ENCODE assay signal across 34 mouse cellular contexts in genomic region chr4:123803642-123804041, GRCm38 (mm10). TPM values are rescaled to one million over a fixed set of nuclear protein-coding genes. Genes with fewer than 3 reads are reported as not detected.
DNase-seq lines count a peak whose midpoint lies in the region; ATAC-seq and TF ChIP-seq lines count a peak whose summit lies in the region.
"Had no signal": no experiment of that assay in that cellular context is flagged by ENCODE, and none has a peak within 500 bp of the region (broad histone marks: within the 10 kb centered on the region; RNA-seq: fewer than 3 reads in every experiment).

No protein-coding gene starts in this region.

- ATAC-seq in kidney, embryonic 16.5 days (ENCODE audit: low FRiP score, low TSS enrichment), result no peak
- ATAC-seq in forebrain, embryonic 16.5 days, result no peak
- ATAC-seq in hindbrain, embryonic 13.5 days (ENCODE audit: low FRiP score), result no peak
- ATAC-seq: forebrain, postnatal 0 days; liver, embryonic 12.5 days had no signal

- H3K27ac ChIP-seq in kidney, embryonic 16.5 days (ENCODE audit: low read length), result no peak overlapping the region
- H3K27ac ChIP-seq in forebrain, embryonic 16.5 days (ENCODE audit: low read length), result no peak overlapping the region
- no peak overlapping the region for H3K27ac ChIP-seq in hindbrain, embryonic 13.5 days
- H3K27ac ChIP-seq: forebrain, embryonic 10.5 days; heart, adult 2 months; hindbrain, embryonic 15.5 days; limb, embryonic 13.5 days; liver, embryonic 12.5 days; midbrain, embryonic 12.5 days had no signal

- no peaks in the 10 kb centered on the region for H3K27me3 ChIP-seq in myocyte (ENCODE audit: control insufficient read depth, insufficient read depth, insufficient read length)
- no peaks in the 10 kb centered on the region for H3K27me3 ChIP-seq in kidney, embryonic 16.5 days (ENCODE audit: insufficient read depth, low read length)
- no peaks in the 10 kb centered on the region for H3K27me3 ChIP-seq in forebrain, embryonic 16.5 days (replicated peaks; ENCODE audit: control insufficient read depth, insufficient read depth, low read length)
- no peaks in the 10 kb centered on the region for H3K27me3 ChIP-seq in hindbrain, embryonic 13.5 days
- H3K27me3 ChIP-seq: hindbrain, embryonic 15.5 days; limb, embryonic 13.5 days; liver, embryonic 12.5 days; midbrain, embryonic 12.5 days had no signal

- no peak overlapping the region for H3K9ac ChIP-seq in kidney, embryonic 16.5 days (replicated peaks; ENCODE audit: low read length)
- H3K9ac ChIP-seq in forebrain, embryonic 16.5 days (replicated peaks; ENCODE audit: low read depth, low read length), result no peak overlapping the region
- no peak overlapping the region for H3K9ac ChIP-seq in hindbrain, embryonic 13.5 days
- H3K9ac ChIP-seq: forebrain, postnatal 0 days; hindbrain, embryonic 15.5 days; limb, embryonic 13.5 days; liver, embryonic 12.5 days; midbrain, embryonic 12.5 days had no signal

- H3K79me2 ChIP-seq in myocyte (ENCODE audit: control insufficient read depth, insufficient read depth), result no peaks in the 10 kb centered on the region

- H3K9me3 ChIP-seq in kidney, embryonic 16.5 days (ENCODE audit: low read length), result no peaks in the 10 kb centered on the region
- H3K9me3 ChIP-seq in forebrain, embryonic 16.5 days (ENCODE audit: control insufficient read depth, low read length), result no peaks in the 10 kb centered on the region
- H3K9me3 ChIP-seq in hindbrain, embryonic 13.5 days, result no peaks in the 10 kb centered on the region
- H3K9me3 ChIP-seq: forebrain, embryonic 10.5 days; hindbrain, embryonic 15.5 days; limb, embryonic 13.5 days; liver, embryonic 12.5 days; midbrain, embryonic 12.5 days had no signal

- no peaks in the 10 kb centered on the region for H3K36me3 ChIP-seq in myocyte (ENCODE audit: control insufficient read depth, insufficient read depth)
- no peaks in the 10 kb centered on the region for H3K36me3 ChIP-seq in kidney, embryonic 16.5 days (ENCODE audit: insufficient read depth, low read length)
- no peaks in the 10 kb centered on the region for H3K36me3 ChIP-seq in forebrain, embryonic 16.5 days (ENCODE audit: control insufficient read depth, insufficient read depth)
- H3K36me3 ChIP-seq in hindbrain, embryonic 13.5 days, result no peaks in the 10 kb centered on the region
- H3K36me3 ChIP-seq: forebrain, embryonic 10.5 days; hindbrain, embryonic 15.5 days; limb, embryonic 13.5 days; liver, embryonic 12.5 days; midbrain, embryonic 12.5 days had no signal

- H3K4me1 ChIP-seq in kidney, embryonic 16.5 days (ENCODE audit: insufficient read depth, low read length), result no peaks in the 10 kb centered on the region
- H3K4me1 ChIP-seq in forebrain, embryonic 16.5 days (replicated peaks; ENCODE audit: control insufficient read depth, insufficient read depth, low read length), result no peaks in the 10 kb centered on the region
- no peaks in the 10 kb centered on the region for H3K4me1 ChIP-seq in hindbrain, embryonic 13.5 days (replicated peaks)
- H3K4me1 ChIP-seq: forebrain, embryonic 10.5 days; hindbrain, embryonic 15.5 days; limb, embryonic 13.5 days; liver, embryonic 12.5 days; midbrain, embryonic 12.5 days had no signal

- peak overlapping the region; percentile 52 for H3K4me2 ChIP-seq in myocyte (ENCODE audit: low read depth)
- H3K4me2 ChIP-seq in kidney, embryonic 16.5 days (replicated peaks; ENCODE audit: low read depth, low read length), result no peak overlapping the region
- no peak overlapping the region for H3K4me2 ChIP-seq in forebrain, embryonic 16.5 days (ENCODE audit: low read length)
- H3K4me2 ChIP-seq in hindbrain, embryonic 13.5 days, result no peak overlapping the region
- H3K4me2 ChIP-seq: hindbrain, embryonic 15.5 days; limb, embryonic 13.5 days; liver, embryonic 12.5 days; midbrain, embryonic 12.5 days had no signal

- DNase-seq in right cerebral cortex, adult 18-20 months, result peak; percentile 33
- no peak for DNase-seq in right cerebral cortex, postnatal 10 days (ENCODE audit: low spot score in 2 of 2)
- peak; percentile 85 for DNase-seq in Muller cell, postnatal 12 days (ENCODE audit: inconsistent ontology term)
- peak; percentile 58 for DNase-seq in adrenal gland, postnatal 14 days
- DNase-seq: cerebellum, adult 2 months; cerebellum, postnatal 36 days; embryo, embryonic 11 days; forebrain, postnatal 0 days; gastrocnemius, postnatal 36 days; heart, adult 2 months; heart, postnatal 36 days; kidney, adult 2 months; kidney, postnatal 10 days; lung, adult 18-20 months; lung, postnatal 14 days; thymus, adult 2 months; thymus, postnatal 4 days had no signal

- no peak for TF ChIP-seq POLR2A in myocyte (IDR thresholded peaks at IDR 0.05; ENCODE audit: insufficient read length, low read depth)

- H3ac ChIP-seq in myocyte (ENCODE audit: control insufficient read depth, insufficient read length), result no peak overlapping the region

- H3K4me3 ChIP-seq in myocyte, result no peak overlapping the region
- no peak overlapping the region for H3K4me3 ChIP-seq in kidney, embryonic 16.5 days (ENCODE audit: low read length)
- no peak overlapping the region for H3K4me3 ChIP-seq in forebrain, embryonic 16.5 days (replicated peaks; ENCODE audit: low read length)
- no peak overlapping the region for H3K4me3 ChIP-seq in hindbrain, embryonic 13.5 days
- H3K4me3 ChIP-seq: forebrain, embryonic 10.5 days; heart, adult 2 months; hindbrain, embryonic 15.5 days; limb, embryonic 13.5 days; liver, embryonic 12.5 days; midbrain, embryonic 12.5 days had no signal

- 38% methylated on average over 6 of the region's 6 CpGs for WGBS in kidney, embryonic 16.5 days
- WGBS in forebrain, embryonic 16.5 days, result 69% methylated on average over 6 of the region's 6 CpGs
- 74% methylated on average over 6 of the region's 6 CpGs for WGBS in hindbrain, embryonic 13.5 days

TF ChIP-seq in myocyte, 11 proteins besides CTCF, POLR2A, EP300 and RAD21:
- TF ChIP-seq MYOD1 (IDR thresholded peaks at IDR 0.05; ENCODE audit: control insufficient read depth in 1 of 3, insufficient read length in 2 of 3, low read depth in 2 of 3) (peak in 2 of 3 experiments; percentile 30 to 65), USF1 (IDR thresholded peaks at IDR 0.05; ENCODE audit: low read depth) (no peak), CEBPB (IDR thresholded peaks at IDR 0.05; ENCODE audit: insufficient read depth, poor library complexity, severe bottlenecking) (no peak), MYOG (IDR thresholded peaks at IDR 0.05; ENCODE audit: control insufficient read depth in 1 of 3, insufficient read depth in 1 of 3, insufficient read length in 2 of 3, low read depth in 2 of 3) (peak in 2 of 3 experiments; percentile 41 to 60)

RNA-seq across cellular contexts. Expression of gene Rhbdl2, which starts 16.0 kb away (rescaled TPM):
- 1.7 and 2.0 TPM in 2 replicates for total RNA-seq in adrenal gland, postnatal 14 days (2021)
- 2.7 TPM for polyA plus RNA-seq in myocyte (2012; fragmentation: generic; extraction: Trizol)
- polyA plus RNA-seq in kidney, embryonic 16.5 days (2015; fragmentation: Nextera tagmentation; extraction: Ambion mirVana), result 6.8 and 7.2 TPM in 2 replicates
- polyA plus RNA-seq in forebrain, embryonic 16.5 days (2015; fragmentation: Nextera tagmentation; extraction: Ambion mirVana), result 1.1 and 1.4 TPM in 2 replicates
- 0.60 and 1.2 TPM in 2 replicates for polyA plus RNA-seq in hindbrain, embryonic 13.5 days (2015; fragmentation: Nextera tagmentation; extraction: Ambion mirVana)
- total RNA-seq: gastrocnemius, postnatal 36 days; heart, adult 2 months; heart, postnatal 36 days; megakaryocyte progenitor cell, adult 5-6 weeks; neutrophil, adult 5-6 weeks had no signal
- polyA plus RNA-seq: liver, embryonic 12.5 days had no signal

RNA-seq across cellular contexts. Expression of gene Akirin1, which starts 53.5 kb away (rescaled TPM):
- 60.3 and 66.4 TPM in 2 replicates for total RNA-seq in adrenal gland, postnatal 14 days (2021)
- 30.0 TPM for polyA plus RNA-seq in myocyte (2012; fragmentation: generic; extraction: Trizol)
- polyA plus RNA-seq in kidney, embryonic 16.5 days (2015; fragmentation: Nextera tagmentation; extraction: Ambion mirVana), result 42.3 and 42.7 TPM in 2 replicates
- polyA plus RNA-seq in forebrain, embryonic 16.5 days (2015; fragmentation: Nextera tagmentation; extraction: Ambion mirVana), result 74.1 and 74.6 TPM in 2 replicates
- polyA plus RNA-seq in hindbrain, embryonic 13.5 days (2015; fragmentation: Nextera tagmentation; extraction: Ambion mirVana), result 85.9 and 88.5 TPM in 2 replicates

RNA-seq across cellular contexts. Expression of gene 4933427I04Rik, which starts 55.8 kb away (rescaled TPM):
- not detected in 2 replicates for total RNA-seq in adrenal gland, postnatal 14 days (2021)
- polyA plus RNA-seq in myocyte (2012; fragmentation: generic; extraction: Trizol), result not detected
- polyA plus RNA-seq in kidney, embryonic 16.5 days (2015; fragmentation: Nextera tagmentation; extraction: Ambion mirVana), result 0.09 TPM in 1 of 2 replicates, not detected in the other
- polyA plus RNA-seq in forebrain, embryonic 16.5 days (2015; fragmentation: Nextera tagmentation; extraction: Ambion mirVana), result 0.09 and 0.25 TPM in 2 replicates
- polyA plus RNA-seq in hindbrain, embryonic 13.5 days (2015; fragmentation: Nextera tagmentation; extraction: Ambion mirVana), result 0.12 and 0.19 TPM in 2 replicates
- total RNA-seq: forebrain, postnatal 0 days; gastrocnemius, postnatal 36 days; heart, adult 2 months; heart, postnatal 36 days; layer of hippocampus, adult 18-20 months; layer of hippocampus, postnatal 25 days; left cerebral cortex, postnatal 10 days; megakaryocyte progenitor cell, adult 5-6 weeks; neutrophil, adult 5-6 weeks had no signal
- polyA plus RNA-seq: cerebellum, adult 2 months; embryonic facial prominence, embryonic 14.5 days; forebrain, embryonic 10.5 days; heart, adult 2 months; heart, embryonic 14.5 days; intestine, embryonic 14.5 days; kidney, adult 2 months; liver, embryonic 12.5 days; midbrain, embryonic 12.5 days had no signal

Comparison
In these comparisons a context has a peak if more than half of its experiments do, and no peak if none do; other contexts are left out.
1. DNase-seq: peak in right cerebral cortex, adult 18-20 months (single experiment), Muller cell, postnatal 12 days (single experiment) and adrenal gland, postnatal 14 days (single experiment); none in right cerebral cortex, postnatal 10 days (0 of 2).